17 mouse cellular contexts compared by ENCODE assay signal in genomic region chr10:105110247-105110646, GRCm38 (mm10).
A peak's percentile ranks its signal among the peaks of the same experiment; 100 is the strongest.
DNase-seq lines count a peak whose midpoint lies in the region; ATAC-seq lines count a peak whose summit lies in the region.
"Had no signal": no experiment of that assay in that cellular context is flagged by ENCODE, and none has a peak within 500 bp of the region (broad histone marks: within the 10 kb centered on the region; RNA-seq: fewer than 3 reads in every experiment).

No protein-coding gene starts in this region.

- H3K4me1 ChIP-seq in hindbrain, embryonic 14.5 days (replicated peaks; ENCODE audit: control insufficient read depth, insufficient read depth, low read length), result no peaks in the 10 kb centered on the region
- peaks cover 4% of the 10 kb centered on the region; the same call in 1 of the 2 replicates for H3K4me1 ChIP-seq in midbrain, embryonic 15.5 days
- no peaks in the 10 kb centered on the region for H3K4me1 ChIP-seq in heart, embryonic 12.5 days (replicated peaks)
- H3K4me1 ChIP-seq: embryonic facial prominence, embryonic 12.5 days had no signal

- 0 out of 2 replicates have a peak overlapping the region, but pooled peaks have one; percentile 21 for H3K4me2 ChIP-seq in hindbrain, embryonic 14.5 days (replicated peaks)
- H3K4me2 ChIP-seq in midbrain, embryonic 15.5 days, result peak overlapping the region; percentile 22; the same call in 1 of the 2 replicates
- H3K4me2 ChIP-seq in heart, embryonic 12.5 days, result no peak overlapping the region
- H3K4me2 ChIP-seq: embryonic facial prominence, embryonic 12.5 days had no signal

- no peaks in the 10 kb centered on the region for H3K27me3 ChIP-seq in hindbrain, embryonic 14.5 days (ENCODE audit: control insufficient read depth, insufficient read depth, low read length)
- H3K27me3 ChIP-seq in midbrain, embryonic 15.5 days (replicated peaks), result no peaks in the 10 kb centered on the region
- H3K27me3 ChIP-seq in heart, embryonic 12.5 days (replicated peaks), result no peaks in the 10 kb centered on the region
- H3K27me3 ChIP-seq: embryonic facial prominence, embryonic 12.5 days had no signal

- DNase-seq in R1 (ENCODE audit: low read depth, low spot score), result peak; percentile 5
- peak; percentile 17 for DNase-seq in embryo, embryonic 9.5 days (ENCODE audit: extremely low spot score)
- peak; percentile 28 for DNase-seq in hindbrain, embryonic 14.5 days (ENCODE audit: low spot score)
- no peak for DNase-seq in right cerebral cortex, adult 2 months (ENCODE audit: low spot score in 2 of 2)
- DNase-seq: adrenal gland, adult 8-10 months; cerebellum, postnatal 10 days; heart, adult 2 months; lung, adult 2 months; right cerebral cortex, postnatal 4 days had no signal

- peak; percentile 57; the same call in 1 of the 2 replicates for ATAC-seq in hindbrain, embryonic 14.5 days (ENCODE audit: low FRiP score)
- ATAC-seq in midbrain, embryonic 15.5 days (replicated peaks), result 0 out of 2 replicates have a peak, but pooled peaks have one; percentile 58
- no peak for ATAC-seq in heart, embryonic 12.5 days (ENCODE audit: insufficient number of reproducible peaks, low FRiP score)
- no peak for ATAC-seq in megakaryocyte-erythroid progenitor cell, adult 5-6 weeks (replicated peaks; ENCODE audit: low FRiP score, low TSS enrichment, poor library complexity, severe bottlenecking)

- WGBS in hindbrain, embryonic 14.5 days, result 2% methylated on average over 5 of the region's 5 CpGs
- WGBS in midbrain, embryonic 15.5 days, result 3% methylated on average over 5 of the region's 5 CpGs
- WGBS in heart, embryonic 12.5 days, result 29% methylated on average over 5 of the region's 5 CpGs

- H3K4me3 ChIP-seq in hindbrain, embryonic 14.5 days (replicated peaks; ENCODE audit: low read length), result no peak overlapping the region
- no peak overlapping the region for H3K4me3 ChIP-seq in midbrain, embryonic 15.5 days
- H3K4me3 ChIP-seq in heart, embryonic 12.5 days, result no peak overlapping the region
- H3K4me3 ChIP-seq: embryonic facial prominence, embryonic 12.5 days; heart, adult 2 months; myocyte had no signal

- no peak overlapping the region for H3K9ac ChIP-seq in hindbrain, embryonic 14.5 days
- no peak overlapping the region for H3K9ac ChIP-seq in midbrain, embryonic 15.5 days
- H3K9ac ChIP-seq in heart, embryonic 12.5 days, result no peak overlapping the region
- H3K9ac ChIP-seq: embryonic facial prominence, embryonic 12.5 days had no signal

- H3K36me3 ChIP-seq in hindbrain, embryonic 14.5 days (replicated peaks; ENCODE audit: control insufficient read depth, insufficient read depth), result no peaks in the 10 kb centered on the region
- H3K36me3 ChIP-seq in midbrain, embryonic 15.5 days (replicated peaks), result no peaks in the 10 kb centered on the region
- H3K36me3 ChIP-seq in heart, embryonic 12.5 days, result no peaks in the 10 kb centered on the region
- H3K36me3 ChIP-seq: embryonic facial prominence, embryonic 12.5 days; G1E had no signal

- H3K27ac ChIP-seq in hindbrain, embryonic 14.5 days, result no peak overlapping the region
- H3K27ac ChIP-seq in midbrain, embryonic 15.5 days, result 0 out of 2 replicates have a peak overlapping the region, but pooled peaks have one; percentile 45
- H3K27ac ChIP-seq in heart, embryonic 12.5 days (ENCODE audit: poor library complexity, severe bottlenecking), result no peak overlapping the region
- H3K27ac ChIP-seq: embryonic facial prominence, embryonic 12.5 days; heart, adult 2 months; kidney, postnatal 0 days; macrophage had no signal

- H3K9me3 ChIP-seq in hindbrain, embryonic 14.5 days (ENCODE audit: control insufficient read depth, low read length), result no peaks in the 10 kb centered on the region
- no peaks in the 10 kb centered on the region for H3K9me3 ChIP-seq in midbrain, embryonic 15.5 days
- H3K9me3 ChIP-seq in heart, embryonic 12.5 days (replicated peaks), result no peaks in the 10 kb centered on the region
- H3K9me3 ChIP-seq: embryonic facial prominence, embryonic 12.5 days; G1E had no signal

Comparison
In these comparisons a context has a peak if more than half of its experiments do, and no peak if none do; other contexts are left out.
1. DNase-seq: peak in R1 (single experiment), embryo, embryonic 9.5 days (single experiment) and hindbrain, embryonic 14.5 days (single experiment); none in right cerebral cortex, adult 2 months (0 of 2).
2. ATAC-seq: peak in hindbrain, embryonic 14.5 days (single experiment) and midbrain, embryonic 15.5 days (single experiment); none in heart, embryonic 12.5 days (single experiment) and megakaryocyte-erythroid progenitor cell, adult 5-6 weeks (single experiment).